Mouse (Mus musculus): ENCODE data around the gene Rps19.

DNA sequence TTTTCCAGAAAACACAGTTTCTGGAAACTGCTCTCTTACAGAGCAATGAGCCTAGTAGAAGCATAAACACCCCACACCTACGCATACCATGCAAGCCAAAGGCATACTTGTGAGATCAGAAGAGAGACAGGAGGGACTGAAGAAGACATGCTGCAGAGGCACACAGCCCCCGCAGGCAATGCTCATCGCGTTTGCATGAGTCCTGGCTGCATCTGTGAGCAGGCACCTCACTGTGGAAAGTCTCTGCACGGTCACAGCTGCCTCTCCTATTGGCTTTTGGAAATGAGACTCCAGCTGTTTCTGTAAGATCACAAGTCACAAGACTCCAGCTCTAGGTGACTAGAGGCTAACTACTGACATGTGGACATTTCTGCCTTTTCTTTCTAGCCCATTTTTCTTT lies 34.0 kb upstream of the Rps19 start:
- TF ChIP-seq CTCF (IDR thresholded peaks at IDR 0.05; ENCODE audit: borderline replicate concordance, control insufficient read depth, extremely low read depth, insufficient read depth, low read length, poor library complexity), result no peak
- TF ChIP-seq POLR2A (IDR thresholded peaks at IDR 0.05; ENCODE audit: control insufficient read depth, extremely low read depth, insufficient read depth, low read length, poor library complexity), result no peak

Data from thymus, adult 2 months (tissue).